Mouse (Mus musculus) CD8-positive naive resting alpha-beta T cell, adult 2 months (primary cell): ENCODE data around the gene Kcnc1.

Source experiments
- DNase-seq, 2 experiments: peaks; one replicate each; pipeline ENCODE4 v3.0.0; 2022; ENCODE audit warnings: low read depth in 2 of 2, low spot score in 2 of 2

The Kcnc1 gene

GRCm38 (mm10) chr7:46396231-46396927 is at the start of gene Kcnc1:
TSS of gene Kcnc1 (plus strand) at chr7:46396497.
- peak; percentile 76 to 77 for DNase-seq

DNA sequence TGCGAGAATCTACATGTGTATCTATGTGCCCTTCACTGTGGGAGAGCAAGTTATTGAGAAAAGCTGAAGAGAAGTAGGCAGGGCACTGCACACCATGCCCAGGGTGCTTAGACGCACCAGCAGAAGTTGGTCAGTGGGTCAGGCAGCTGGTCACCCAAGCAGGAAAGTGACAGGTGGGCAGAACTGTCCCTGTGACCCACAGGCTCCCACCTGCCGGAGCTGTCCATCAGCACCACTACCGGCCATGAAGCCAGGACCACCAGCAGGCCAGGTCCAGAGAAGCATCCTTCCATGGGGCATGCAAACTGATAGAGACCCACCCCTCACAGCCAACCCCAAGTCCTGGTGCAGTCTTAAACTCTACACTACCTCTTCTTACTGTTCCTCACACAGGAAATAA is 48.6 kb upstream of the Kcnc1 start:
- DNase-seq, result no peak

DNA sequence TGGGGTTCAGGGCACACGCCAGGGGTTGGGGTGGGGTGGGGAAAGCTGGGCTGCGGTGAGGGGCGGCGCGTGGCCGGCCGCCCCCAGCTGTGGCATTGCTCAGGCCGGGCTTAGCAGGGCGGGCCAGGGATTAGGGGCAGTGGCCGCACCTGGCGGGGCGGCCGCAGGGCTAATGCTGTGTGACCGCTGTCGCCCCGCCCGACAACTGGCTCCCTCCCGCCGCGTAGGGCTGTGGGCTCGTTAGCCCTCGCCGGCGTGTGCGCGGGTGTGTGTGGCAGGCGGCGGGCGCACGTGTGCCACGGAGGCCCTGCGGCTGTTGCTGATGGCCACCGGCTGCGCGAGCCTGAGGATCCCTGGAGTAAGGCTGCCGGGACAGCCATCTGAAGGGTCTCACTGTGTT is 47.5 kb upstream of the Kcnc1 start:
- no peak for DNase-seq

- DNase-seq, result no peak
Observed at GRCm38 (mm10) chr7:46350119-46350702, 46.1 kb upstream of the Kcnc1 start.

- no peak for DNase-seq
Observed at GRCm38 (mm10) chr7:46352748-46353147, 43.5 kb upstream of the Kcnc1 start.

DNA sequence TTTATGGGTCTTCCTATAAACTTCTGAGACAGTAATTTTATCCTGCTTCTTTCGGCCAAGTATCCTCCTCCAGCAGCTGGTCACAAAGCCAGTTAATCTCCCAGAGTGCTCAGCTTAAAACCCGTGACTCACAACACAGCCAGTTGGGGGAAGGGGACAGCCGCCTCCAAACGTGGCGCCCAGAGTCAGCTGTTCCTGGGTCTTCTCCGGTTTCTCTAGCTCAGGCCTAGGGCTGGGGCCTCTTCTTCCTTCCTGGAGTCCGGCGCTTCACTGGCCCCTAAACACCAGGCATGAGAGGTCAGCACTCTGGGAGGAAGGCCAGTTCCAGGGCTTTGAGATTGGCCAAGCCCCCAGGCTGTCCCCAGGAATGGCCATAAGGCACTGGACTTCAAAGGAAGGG is 43.1 kb upstream of the Kcnc1 start:
- DNase-seq, result no peak

- no peak for DNase-seq
Observed at GRCm38 (mm10) chr7:46353875-46354274, 42.4 kb upstream of the Kcnc1 start.

- DNase-seq, result no peak
Observed at GRCm38 (mm10) chr7:46361776-46362175, 34.5 kb upstream of the Kcnc1 start.

DNA sequence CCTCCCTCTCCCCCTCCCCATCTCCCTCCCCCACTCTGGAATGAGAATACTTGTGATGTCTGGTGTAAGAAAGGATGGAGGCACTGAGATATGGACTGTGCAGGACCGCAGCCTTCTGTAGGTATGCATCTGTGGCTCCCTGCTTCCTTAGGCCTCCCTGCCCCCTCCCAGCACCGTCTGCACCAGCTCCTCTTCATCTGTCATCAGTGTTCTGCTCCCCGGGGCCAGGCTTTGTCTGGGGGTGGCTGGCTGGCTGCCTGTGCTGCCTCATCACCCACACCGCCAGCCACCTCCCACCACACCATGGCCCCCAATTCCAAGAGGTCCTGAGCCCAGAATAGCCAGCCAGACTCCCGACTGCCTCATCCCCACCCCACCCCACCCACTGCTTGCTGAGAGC is 32.1 kb upstream of the Kcnc1 start:
- no peak for DNase-seq

GRCm38 (mm10) chr7:46365810-46366209 is 30.5 kb upstream of the Kcnc1 start:
- no peak for DNase-seq

- no peak for DNase-seq
Observed at GRCm38 (mm10) chr7:46371104-46371503, 25.2 kb upstream of the Kcnc1 start.

DNA sequence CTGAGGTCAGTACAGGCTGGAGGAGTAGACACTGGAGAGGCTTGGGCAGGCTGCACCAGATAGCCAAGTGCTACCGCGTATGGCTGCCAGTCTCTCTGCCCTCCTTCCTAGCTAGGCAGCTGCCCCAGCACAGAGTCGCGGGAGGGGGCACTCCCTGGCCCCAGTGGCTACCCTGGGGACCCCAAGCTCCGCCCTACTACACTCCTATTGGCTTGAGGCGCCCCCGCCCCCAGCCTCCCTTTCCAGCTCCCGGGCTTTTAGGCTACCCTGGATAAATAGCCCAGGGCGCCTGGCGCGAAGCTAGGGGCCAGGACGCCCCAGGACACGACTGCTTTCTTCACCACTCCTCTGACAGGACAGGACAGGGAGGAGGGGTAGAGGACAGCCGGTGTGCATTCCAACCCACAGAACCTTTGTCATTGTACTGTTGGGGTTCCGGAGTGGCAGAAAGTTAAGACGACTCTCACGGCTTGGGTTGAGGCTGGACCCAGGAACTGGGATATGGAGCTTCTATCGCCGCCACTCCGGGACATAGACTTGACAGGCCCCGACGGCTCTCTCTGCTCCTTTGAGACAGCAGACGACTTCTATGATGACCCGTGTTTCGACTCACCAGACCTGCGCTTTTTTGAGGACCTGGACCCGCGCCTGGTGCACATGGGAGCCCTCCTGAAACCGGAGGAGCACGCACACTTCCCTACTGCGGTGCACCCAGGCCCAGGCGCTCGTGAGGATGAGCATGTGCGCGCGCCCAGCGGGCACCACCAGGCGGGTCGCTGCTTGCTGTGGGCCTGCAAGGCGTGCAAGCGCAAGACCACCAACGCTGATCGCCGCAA is 19.9 kb upstream of the Kcnc1 start, which contains the start of gene Myod1:
Gene Myod1, plus strand, starts transcription at position 303 of the 836 bp plus-strand sequence.
- DNase-seq, result no peak

GRCm38 (mm10) chr7:46377008-46377346 is 19.3 kb upstream of the Kcnc1 start:
- DNase-seq, result no peak

- peak; percentile 37 to 53 for DNase-seq
Observed at GRCm38 (mm10) chr7:46378123-46378522, 18.2 kb upstream of the Kcnc1 start.

GRCm38 (mm10) chr7:46378983-46379382 is 17.3 kb upstream of the Kcnc1 start:
- DNase-seq, result peak; percentile 63 to 67

GRCm38 (mm10) chr7:46380625-46381024 is 15.7 kb upstream of the Kcnc1 start:
- DNase-seq, result no peak

DNA sequence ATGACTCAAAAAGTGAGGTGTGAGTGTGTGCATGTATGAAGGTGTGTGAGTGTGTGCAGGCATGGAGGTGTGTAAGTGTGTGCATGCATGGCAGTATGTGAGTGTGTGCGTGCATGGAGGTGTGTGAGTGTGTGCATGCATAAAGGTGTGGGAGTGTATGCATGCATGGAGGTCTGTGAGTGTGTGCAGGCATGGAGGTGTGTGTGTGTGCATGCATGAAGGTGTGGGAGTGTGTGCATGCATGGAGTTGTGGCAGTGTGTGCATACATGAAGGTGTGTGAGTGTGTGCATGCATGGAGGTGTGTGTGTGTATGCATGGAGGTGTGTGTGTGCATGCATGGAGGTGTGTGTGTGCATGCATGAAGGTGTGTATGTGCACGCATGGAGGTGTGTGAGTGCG is 8.9 kb upstream of the Kcnc1 start:
- DNase-seq, result no peak

DNA sequence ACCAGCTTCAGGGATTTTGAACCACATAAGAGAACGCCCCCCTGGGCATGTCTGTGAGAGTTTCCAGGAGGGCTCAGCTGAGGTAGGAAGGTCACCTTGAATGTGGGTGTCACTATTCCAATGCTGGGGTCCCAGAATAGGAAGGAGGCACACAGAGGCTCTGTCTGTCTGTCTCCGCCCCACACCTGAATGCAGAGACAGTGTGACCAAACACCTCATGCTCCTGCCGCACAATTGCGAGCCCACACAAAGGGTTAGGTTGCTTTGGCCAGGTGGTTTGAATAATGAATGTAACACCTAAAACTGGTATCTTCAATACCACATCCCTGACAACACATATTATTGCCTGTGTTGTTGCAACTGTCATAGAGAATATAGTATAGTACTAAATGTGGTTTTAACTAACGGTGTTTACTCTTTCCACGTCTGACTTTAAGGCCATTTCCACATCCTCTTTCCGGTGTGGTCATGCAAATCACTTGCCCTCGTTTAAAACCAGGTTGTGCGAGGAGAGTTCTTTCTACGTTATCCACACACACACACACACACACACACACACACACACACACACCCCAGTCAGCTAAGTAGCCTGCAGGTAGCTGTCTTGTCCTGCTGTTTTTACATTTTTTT is 6.7 kb upstream of the Kcnc1 start:
- DNase-seq, result peak; percentile 64 to 70

DNA sequence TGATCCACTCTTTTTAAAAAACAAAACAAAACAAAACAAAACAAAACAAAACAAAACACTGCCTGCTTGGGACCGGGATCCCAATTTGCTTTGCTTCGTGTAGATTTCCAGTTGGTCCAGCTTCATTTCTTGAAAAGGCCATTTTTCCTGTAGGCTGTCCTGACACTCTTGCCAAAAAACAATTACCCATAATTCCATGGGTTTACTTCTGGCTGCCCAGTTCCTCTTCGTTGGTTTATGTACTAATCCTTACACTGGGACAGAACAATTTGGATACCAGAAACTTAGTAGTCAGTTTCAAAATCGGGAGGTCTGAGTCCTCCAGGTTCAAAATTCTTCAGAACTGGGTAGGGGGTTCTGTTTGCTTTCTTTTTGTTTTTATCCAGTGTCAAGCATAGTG is 6.1 kb upstream of the Kcnc1 start:
- no peak for DNase-seq

- peak; percentile 56 to 59 for DNase-seq
Observed at GRCm38 (mm10) chr7:46391701-46392100, 4.6 kb upstream of the Kcnc1 start.

DNA sequence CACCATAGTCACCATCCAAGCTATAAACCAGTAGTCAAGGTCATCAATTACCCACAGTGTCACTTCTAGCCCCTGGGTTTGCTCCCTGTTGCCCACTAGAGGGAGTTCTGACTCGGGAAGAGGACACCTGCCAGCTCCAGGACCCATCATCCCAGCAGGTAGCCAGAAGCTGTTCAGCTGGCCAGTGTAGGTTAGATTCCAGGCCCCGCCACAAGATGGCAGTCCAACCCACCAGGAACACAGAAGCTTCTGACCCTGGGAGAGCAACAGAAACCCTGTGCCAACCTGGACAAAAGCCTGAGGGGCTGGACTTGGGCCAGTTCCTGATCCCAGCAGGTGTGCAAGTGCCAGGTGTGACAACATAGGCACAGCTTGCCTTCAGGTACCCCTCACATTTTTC is 3.2 kb upstream of the Kcnc1 start:
- DNase-seq, result peak; percentile 75 to 78
